Comparison of ENCODE assay signal across 21 mouse cellular contexts in genomic region chr10:85640408-85640807, GRCm38 (mm10).
"Had no signal": no experiment of that assay in that cellular context is flagged by ENCODE, and none has a peak within 500 bp of the region (broad histone marks: within the 10 kb centered on the region; RNA-seq: fewer than 3 reads in every experiment).

No protein-coding gene starts in this region.

- H3K27me3 ChIP-seq: limb, embryonic 12.5 days; limb, embryonic 15.5 days; neural tube, embryonic 12.5 days; neural tube, embryonic 15.5 days had no signal

- H3K4me1 ChIP-seq: neural tube, embryonic 12.5 days; neural tube, embryonic 15.5 days had no signal

- H3K4me3 ChIP-seq: limb, embryonic 12.5 days; limb, embryonic 15.5 days; lung, embryonic 15.5 days; neural tube, embryonic 12.5 days; neural tube, embryonic 15.5 days had no signal

- H3K9me3 ChIP-seq: limb, embryonic 12.5 days; limb, embryonic 15.5 days; lung, embryonic 15.5 days; neural tube, embryonic 12.5 days; neural tube, embryonic 15.5 days had no signal

- H3K9ac ChIP-seq: limb, embryonic 12.5 days; limb, embryonic 15.5 days; liver, embryonic 14.5 days; liver, postnatal 0 days; lung, embryonic 15.5 days; neural tube, embryonic 12.5 days; neural tube, embryonic 15.5 days had no signal

- H3K27ac ChIP-seq: limb, embryonic 12.5 days; limb, embryonic 15.5 days; liver, embryonic 14.5 days; lung, embryonic 15.5 days; neural tube, embryonic 12.5 days; neural tube, embryonic 15.5 days; stomach, postnatal 0 days had no signal

- DNase-seq: kidney, postnatal 10 days; left cerebral cortex, postnatal 4 days; liver, postnatal 0 days; lung, postnatal 10 days; lung, postnatal 4 days; midbrain, embryonic 14.5 days; right cerebral cortex, adult 18-20 months; right cerebral cortex, postnatal 14 days; right cerebral cortex, postnatal 4 days; thymus, adult 2 months; thymus, postnatal 14 days; thymus, postnatal 4 days had no signal

- ATAC-seq: intestine, embryonic 16.5 days; liver, postnatal 0 days had no signal

- H3K36me3 ChIP-seq: limb, embryonic 12.5 days; limb, embryonic 15.5 days; lung, embryonic 15.5 days; neural tube, embryonic 12.5 days; neural tube, embryonic 15.5 days had no signal

- H3K4me2 ChIP-seq: limb, embryonic 12.5 days; limb, embryonic 15.5 days; liver, embryonic 11.5 days; lung, embryonic 15.5 days; neural tube, embryonic 12.5 days; neural tube, embryonic 15.5 days had no signal
